Mouse (Mus musculus): ENCODE results near the gene Lrrc3c. TPM values are rescaled to one million over a fixed set of nuclear protein-coding genes. Genes with fewer than 3 reads are reported as not detected.
"Not testable (repeated sequence)": the region's sequence is repeated elsewhere in the genome, so short reads cannot be mapped to it uniquely, and the experiment has no call there.

Gene Lrrc3c
- polyA plus RNA-seq, 1 experiment from 2014 or later = not detected

- DNase-seq (ENCODE audit: low spot score) = no peak
- WGBS = 95% methylated on average over 3 of the region's 3 CpGs
- no peak overlapping the region for H3K4me3 ChIP-seq (ENCODE audit: low read depth, low read length)
Measured at GRCm38 (mm10) chr11:98628706-98629105, 30.6 kb downstream of the Lrrc3c start.

GRCm38 (mm10) chr11:98630646-98631045 lies 32.6 kb downstream of the Lrrc3c start:
- ATAC-seq (replicated peaks; ENCODE audit: low FRiP score) = no peak

More at GRCm38 (mm10) chr11:98628706-98629105, 30.6 kb downstream of the Lrrc3c start:
- no peak overlapping the region for H3K27ac ChIP-seq (ENCODE audit: low read depth, low read length)
- H3K27me3 ChIP-seq (replicated peaks; ENCODE audit: control insufficient read depth, insufficient read depth, low read length) = no peaks in the 10 kb centered on the region
- H3K9ac ChIP-seq (ENCODE audit: low read depth, low read length) = no peak overlapping the region
- no peak overlapping the region for H3K4me2 ChIP-seq
- no peaks in the 10 kb centered on the region for H3K4me1 ChIP-seq (replicated peaks; ENCODE audit: control insufficient read depth, insufficient read depth, low read length)
- no peaks in the 10 kb centered on the region for H3K36me3 ChIP-seq (ENCODE audit: control insufficient read depth, insufficient read depth, low read length)
- peaks cover 2% of the 10 kb centered on the region; the same call in 1 of the 2 replicates for H3K9me3 ChIP-seq (ENCODE audit: control insufficient read depth, low read length)
- no peak for ATAC-seq (replicated peaks; ENCODE audit: low FRiP score)

GRCm38 (mm10) chr11:98635312-98635970 lies 37.4 kb downstream of the Lrrc3c start:
- H3K4me2 ChIP-seq; H3K4me1 ChIP-seq (replicated peaks; ENCODE audit: control insufficient read depth, insufficient read depth, low read length); H3K27ac ChIP-seq (ENCODE audit: low read depth, low read length); H3K9me3 ChIP-seq (ENCODE audit: control insufficient read depth, low read length); H3K4me3 ChIP-seq (ENCODE audit: low read depth, low read length); H3K9ac ChIP-seq (ENCODE audit: low read depth, low read length); DNase-seq (ENCODE audit: low spot score); ATAC-seq (replicated peaks; ENCODE audit: low FRiP score); H3K27me3 ChIP-seq (replicated peaks; ENCODE audit: control insufficient read depth, insufficient read depth, low read length); H3K36me3 ChIP-seq (ENCODE audit: control insufficient read depth, insufficient read depth, low read length): not testable (repeated sequence)
- 27% methylated on average over 10 of the region's 10 CpGs for WGBS

More at GRCm38 (mm10) chr11:98630646-98631045, 32.6 kb downstream of the Lrrc3c start:
- no peak overlapping the region for H3K4me2 ChIP-seq
- H3K4me3 ChIP-seq (ENCODE audit: low read depth, low read length) = no peak overlapping the region
- H3K27ac ChIP-seq (ENCODE audit: low read depth, low read length) = no peak overlapping the region
- WGBS = 85% methylated on average over 5 of the region's 5 CpGs
- no peaks in the 10 kb centered on the region for H3K9me3 ChIP-seq (ENCODE audit: control insufficient read depth, low read length)
- H3K36me3 ChIP-seq (ENCODE audit: control insufficient read depth, insufficient read depth, low read length) = no peaks in the 10 kb centered on the region
- H3K27me3 ChIP-seq (replicated peaks; ENCODE audit: control insufficient read depth, insufficient read depth, low read length) = no peaks in the 10 kb centered on the region
- H3K4me1 ChIP-seq (replicated peaks; ENCODE audit: control insufficient read depth, insufficient read depth, low read length) = no peaks in the 10 kb centered on the region
- no peak overlapping the region for H3K9ac ChIP-seq (ENCODE audit: low read depth, low read length)
- DNase-seq (ENCODE audit: low spot score) = no peak

GRCm38 (mm10) chr11:98637501-98637900 lies 39.4 kb downstream of the Lrrc3c start:
- no peaks in the 10 kb centered on the region for H3K9me3 ChIP-seq (ENCODE audit: control insufficient read depth, low read length)
- no peak overlapping the region for H3K4me3 ChIP-seq (ENCODE audit: low read depth, low read length)
- no peaks in the 10 kb centered on the region for H3K4me1 ChIP-seq (replicated peaks; ENCODE audit: control insufficient read depth, insufficient read depth, low read length)
- ATAC-seq (replicated peaks; ENCODE audit: low FRiP score) = no peak
- H3K4me2 ChIP-seq = no peak overlapping the region
- WGBS = 66% methylated on average over 1 of the region's 1 CpGs
- no peak overlapping the region for H3K27ac ChIP-seq (ENCODE audit: low read depth, low read length)
- no peaks in the 10 kb centered on the region for H3K36me3 ChIP-seq (ENCODE audit: control insufficient read depth, insufficient read depth, low read length)
- H3K27me3 ChIP-seq (replicated peaks; ENCODE audit: control insufficient read depth, insufficient read depth, low read length) = no peaks in the 10 kb centered on the region
- no peak overlapping the region for H3K9ac ChIP-seq (ENCODE audit: low read depth, low read length)
- DNase-seq (ENCODE audit: low spot score) = no peak

GRCm38 (mm10) chr11:98640091-98640490 lies 42.0 kb downstream of the Lrrc3c start:
- 31% methylated on average over 5 of the region's 5 CpGs for WGBS
- H3K27ac ChIP-seq (ENCODE audit: low read depth, low read length) = no peak overlapping the region
- ATAC-seq (replicated peaks; ENCODE audit: low FRiP score) (no peak), DNase-seq (ENCODE audit: low spot score) (no peak)
- H3K9ac ChIP-seq (ENCODE audit: low read depth, low read length) = no peak overlapping the region
- no peaks in the 10 kb centered on the region for H3K9me3 ChIP-seq (ENCODE audit: control insufficient read depth, low read length)
- H3K4me2 ChIP-seq = no peak overlapping the region
- no peaks in the 10 kb centered on the region for H3K27me3 ChIP-seq (replicated peaks; ENCODE audit: control insufficient read depth, insufficient read depth, low read length)
- H3K4me3 ChIP-seq (ENCODE audit: low read depth, low read length) = no peak overlapping the region
- H3K36me3 ChIP-seq (ENCODE audit: control insufficient read depth, insufficient read depth, low read length) = no peaks in the 10 kb centered on the region
- H3K4me1 ChIP-seq (replicated peaks; ENCODE audit: control insufficient read depth, insufficient read depth, low read length) = no peaks in the 10 kb centered on the region

GRCm38 (mm10) chr11:98644757-98645156 lies 46.7 kb downstream of the Lrrc3c start:
- WGBS = 77% methylated on average over 3 of the region's 3 CpGs
- ATAC-seq (replicated peaks; ENCODE audit: low FRiP score) (no peak), DNase-seq (ENCODE audit: low spot score) (no peak)

GRCm38 (mm10) chr11:98645946-98646345 lies 47.9 kb downstream of the Lrrc3c start:
- Histone ChIP-seq H3K9me3 (ENCODE audit: control insufficient read depth, low read length) (no peaks in the 10 kb centered on the region), H3K4me1 (replicated peaks; ENCODE audit: control insufficient read depth, insufficient read depth, low read length) (no peaks in the 10 kb centered on the region), H3K4me2 (no peak overlapping the region), H3K9ac (ENCODE audit: low read depth, low read length) (no peak overlapping the region), H3K27me3 (replicated peaks; ENCODE audit: control insufficient read depth, insufficient read depth, low read length) (peaks cover 9% of the 10 kb centered on the region; the same call in 1 of the 2 replicates), H3K4me3 (ENCODE audit: low read depth, low read length) (no peak overlapping the region), H3K36me3 (ENCODE audit: control insufficient read depth, insufficient read depth, low read length) (no peaks in the 10 kb centered on the region), H3K27ac (ENCODE audit: low read depth, low read length) (no peak overlapping the region)
- 70% methylated on average over 2 of the region's 2 CpGs for WGBS
- DNase-seq (ENCODE audit: low spot score) (no peak), ATAC-seq (replicated peaks; ENCODE audit: low FRiP score) (no peak)

More at GRCm38 (mm10) chr11:98644757-98645156, 46.7 kb downstream of the Lrrc3c start:
- Histone ChIP-seq H3K27ac (ENCODE audit: low read depth, low read length) (no peak overlapping the region), H3K9me3 (ENCODE audit: control insufficient read depth, low read length) (no peaks in the 10 kb centered on the region), H3K36me3 (ENCODE audit: control insufficient read depth, insufficient read depth, low read length) (no peaks in the 10 kb centered on the region), H3K27me3 (replicated peaks; ENCODE audit: control insufficient read depth, insufficient read depth, low read length) (0 out of 2 replicates have a peak, but pooled peaks cover 4% of the 10 kb centered on the region), H3K4me1 (replicated peaks; ENCODE audit: control insufficient read depth, insufficient read depth, low read length) (no peaks in the 10 kb centered on the region), H3K4me2 (no peak overlapping the region), H3K9ac (ENCODE audit: low read depth, low read length) (no peak overlapping the region), H3K4me3 (ENCODE audit: low read depth, low read length) (no peak overlapping the region)

GRCm38 (mm10) chr11:98646459-98646858 lies 48.4 kb downstream of the Lrrc3c start, which contains the start of gene Gsdma2:
TSS of gene Gsdma2 (plus strand) at chr11:98646759.
- no peak within 1 kb of the TSS for H3K4me3 ChIP-seq (ENCODE audit: low read depth, low read length)
- no peak for DNase-seq (ENCODE audit: low spot score)
- H3K9ac ChIP-seq (ENCODE audit: low read depth, low read length) = no peak within 1 kb of the TSS
- WGBS = 42% methylated on average over 2 of the region's 2 CpGs
- no peaks in the 10 kb centered on the region for H3K36me3 ChIP-seq (ENCODE audit: control insufficient read depth, insufficient read depth, low read length)
- H3K4me2 ChIP-seq = no peak within 1 kb of the TSS
- peaks cover 9% of the 10 kb centered on the region; the same call in 1 of the 2 replicates for H3K27me3 ChIP-seq (replicated peaks; ENCODE audit: control insufficient read depth, insufficient read depth, low read length)
- H3K4me1 ChIP-seq (replicated peaks; ENCODE audit: control insufficient read depth, insufficient read depth, low read length) = no peaks in the 10 kb centered on the region
- ATAC-seq (replicated peaks; ENCODE audit: low FRiP score) = no peak
- H3K9me3 ChIP-seq (ENCODE audit: control insufficient read depth, low read length) = no peaks in the 10 kb centered on the region
- H3K27ac ChIP-seq (ENCODE audit: low read depth, low read length) = no peak within 1 kb of the TSS
